Mouse (Mus musculus): ENCODE measurements at regions not wholly inside any gene's neighbourhood (a gene's known extent, or its start where the extent isn't known, plus 50 kb on each side); places are given as distances from the start of the nearest gene placed in this dataset.

- DNase-seq (ENCODE audit: low spot score) (no peak), ATAC-seq (ENCODE audit: low FRiP score) (no peak)
- WGBS = 36% methylated on average over 4 of the region's 4 CpGs
- H3K4me1 ChIP-seq (ENCODE audit: insufficient read depth, low read length) = no peaks in the 10 kb centered on the region
- H3K4me3 ChIP-seq (ENCODE audit: low read depth, low read length) = no peak overlapping the region
- no peak overlapping the region for H3K27ac ChIP-seq (ENCODE audit: low read depth, low read length)
- no peaks in the 10 kb centered on the region for H3K36me3 ChIP-seq (ENCODE audit: insufficient read depth, low read length)
- no peak for TF ChIP-seq CTCF (IDR thresholded peaks at IDR 0.05)
- H3K9me3 ChIP-seq (ENCODE audit: low read length) = no peaks in the 10 kb centered on the region
- no peaks in the 10 kb centered on the region for H3K27me3 ChIP-seq (ENCODE audit: insufficient read depth, low read length)
- no peak overlapping the region for H3K9ac ChIP-seq (replicated peaks; ENCODE audit: low read length, poor library complexity, severe bottlenecking)
- no peak overlapping the region for H3K4me2 ChIP-seq (ENCODE audit: low read depth, low read length, poor library complexity, severe bottlenecking)
Observed at GRCm38 (mm10) chr7:123642596-123642995, 142.3 kb upstream of the Zkscan2 start.

- Histone ChIP-seq H3K4me1 (ENCODE audit: insufficient read depth, low read length) (no peaks in the 10 kb centered on the region), H3K4me2 (ENCODE audit: low read depth, low read length, poor library complexity, severe bottlenecking) (no peak overlapping the region), H3K27ac (ENCODE audit: low read depth, low read length) (no peak overlapping the region), H3K9me3 (ENCODE audit: low read length) (no peaks in the 10 kb centered on the region), H3K36me3 (ENCODE audit: insufficient read depth, low read length) (no peaks in the 10 kb centered on the region), H3K4me3 (ENCODE audit: low read depth, low read length) (no peak overlapping the region), H3K27me3 (ENCODE audit: insufficient read depth, low read length) (no peaks in the 10 kb centered on the region), H3K9ac (replicated peaks; ENCODE audit: low read length, poor library complexity, severe bottlenecking) (no peak overlapping the region)
- DNase-seq (ENCODE audit: low spot score) (no peak), ATAC-seq (ENCODE audit: low FRiP score) (no peak)
- WGBS = 48% methylated on average over 2 of the region's 2 CpGs
- TF ChIP-seq CTCF (IDR thresholded peaks at IDR 0.05) = no peak
Observed at GRCm38 (mm10) chr7:123643426-123643825, 143.2 kb upstream of the Zkscan2 start.

DNA sequence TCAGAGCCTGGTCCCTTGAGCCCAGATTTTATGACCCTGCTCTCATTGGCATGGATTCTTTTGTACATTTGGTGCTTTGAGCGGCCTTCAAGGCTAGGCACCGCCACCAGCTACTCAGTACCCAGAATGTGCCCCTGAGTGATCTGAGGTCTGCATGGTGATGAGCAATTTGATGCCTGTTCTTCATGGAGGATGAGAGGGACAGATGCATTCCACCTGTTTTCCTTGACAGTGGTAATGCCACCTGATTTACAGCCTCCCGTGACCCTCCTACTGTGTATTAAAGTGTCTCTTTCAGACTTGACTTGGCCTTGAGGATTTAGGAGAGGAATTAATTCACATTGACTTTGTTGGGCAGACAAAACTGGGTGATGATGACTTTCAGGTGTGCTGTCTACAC is 145.3 kb upstream of the Zkscan2 start:
- no peak for DNase-seq (ENCODE audit: low spot score)
- H3K27ac ChIP-seq (ENCODE audit: low read depth, low read length) = no peak overlapping the region

DNA sequence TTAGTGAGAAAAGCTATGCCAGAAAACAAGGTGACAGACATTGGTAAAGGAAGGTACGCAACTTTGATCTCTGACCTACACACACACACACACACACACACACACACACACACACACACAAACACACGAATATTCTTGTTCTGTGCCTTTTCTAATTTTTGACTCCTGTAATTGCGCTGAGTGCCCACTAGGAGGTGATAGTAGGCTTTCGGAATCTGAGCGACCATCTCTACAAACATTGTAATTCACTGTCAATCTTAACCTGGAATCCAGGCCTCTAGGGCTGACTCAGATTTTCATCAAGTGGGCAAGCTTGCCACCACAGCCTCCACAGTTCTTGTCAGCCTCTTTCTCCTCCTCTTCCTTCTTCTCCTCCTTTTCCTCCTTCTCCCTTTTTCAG is 165.2 kb upstream of the Zkscan2 start:
- Histone ChIP-seq H3K4me3 (ENCODE audit: low read depth, low read length) (no peak overlapping the region), H3K4me2 (ENCODE audit: low read depth, low read length, poor library complexity, severe bottlenecking) (no peak overlapping the region), H3K36me3 (ENCODE audit: insufficient read depth, low read length) (no peaks in the 10 kb centered on the region), H3K27ac (ENCODE audit: low read depth, low read length) (no peak overlapping the region), H3K27me3 (ENCODE audit: insufficient read depth, low read length) (no peaks in the 10 kb centered on the region), H3K4me1 (ENCODE audit: insufficient read depth, low read length) (no peaks in the 10 kb centered on the region), H3K9me3 (ENCODE audit: low read length) (no peaks in the 10 kb centered on the region), H3K9ac (replicated peaks; ENCODE audit: low read length, poor library complexity, severe bottlenecking) (no peak overlapping the region)
- ATAC-seq (ENCODE audit: low FRiP score) (no peak), DNase-seq (ENCODE audit: low spot score) (no peak)
- 67% methylated on average over 5 of the region's 5 CpGs for WGBS
- peak; percentile 47 for TF ChIP-seq CTCF (IDR thresholded peaks at IDR 0.05)

More for the DNA sequence above, 145.3 kb upstream of the Zkscan2 start:
- Histone ChIP-seq H3K4me3 (ENCODE audit: low read depth, low read length) (no peak overlapping the region), H3K9ac (replicated peaks; ENCODE audit: low read length, poor library complexity, severe bottlenecking) (no peak overlapping the region), H3K36me3 (ENCODE audit: insufficient read depth, low read length) (no peaks in the 10 kb centered on the region), H3K4me1 (ENCODE audit: insufficient read depth, low read length) (no peaks in the 10 kb centered on the region), H3K4me2 (ENCODE audit: low read depth, low read length, poor library complexity, severe bottlenecking) (no peak overlapping the region), H3K9me3 (ENCODE audit: low read length) (no peaks in the 10 kb centered on the region), H3K27me3 (ENCODE audit: insufficient read depth, low read length) (no peaks in the 10 kb centered on the region)
- ATAC-seq (ENCODE audit: low FRiP score) = no peak
- no peak for TF ChIP-seq CTCF (IDR thresholded peaks at IDR 0.05)
- WGBS = 94% methylated on average over 3 of the region's 3 CpGs

DNA sequence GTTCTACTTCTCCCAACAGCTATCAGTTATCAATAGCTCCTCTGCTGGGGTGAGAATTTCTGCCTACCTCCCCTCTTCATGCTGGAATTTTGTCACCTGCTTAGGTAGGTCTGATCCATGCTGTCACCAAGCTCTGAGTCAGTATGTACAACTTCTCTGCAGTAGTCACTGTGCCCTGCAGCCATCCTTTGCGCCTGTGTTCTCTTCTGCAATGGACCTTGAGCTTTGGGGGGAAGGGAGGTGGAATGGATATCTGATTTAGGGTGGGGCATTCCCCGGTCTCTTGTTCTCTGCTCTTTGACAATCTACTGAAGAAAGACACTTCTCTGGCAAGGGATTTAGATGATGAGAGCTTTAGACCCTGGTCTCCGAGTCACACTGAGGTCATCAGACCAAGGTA is 184.5 kb upstream of the Zkscan2 start:
- no peaks in the 10 kb centered on the region for H3K36me3 ChIP-seq (ENCODE audit: insufficient read depth, low read length)
- DNase-seq (ENCODE audit: low spot score) (no peak), ATAC-seq (ENCODE audit: low FRiP score) (no peak)
- no peak for TF ChIP-seq CTCF (IDR thresholded peaks at IDR 0.05)
- no peaks in the 10 kb centered on the region for H3K9me3 ChIP-seq (ENCODE audit: low read length)
- no peaks in the 10 kb centered on the region for H3K27me3 ChIP-seq (ENCODE audit: insufficient read depth, low read length)
- H3K4me2 ChIP-seq (ENCODE audit: low read depth, low read length, poor library complexity, severe bottlenecking) = no peak overlapping the region
- no peak overlapping the region for H3K9ac ChIP-seq (replicated peaks; ENCODE audit: low read length, poor library complexity, severe bottlenecking)
- H3K27ac ChIP-seq (ENCODE audit: low read depth, low read length) = no peak overlapping the region
- H3K4me1 ChIP-seq (ENCODE audit: insufficient read depth, low read length) = no peaks in the 10 kb centered on the region
- 93% methylated on average over 3 of the region's 3 CpGs for WGBS
- no peak overlapping the region for H3K4me3 ChIP-seq (ENCODE audit: low read depth, low read length)

DNA sequence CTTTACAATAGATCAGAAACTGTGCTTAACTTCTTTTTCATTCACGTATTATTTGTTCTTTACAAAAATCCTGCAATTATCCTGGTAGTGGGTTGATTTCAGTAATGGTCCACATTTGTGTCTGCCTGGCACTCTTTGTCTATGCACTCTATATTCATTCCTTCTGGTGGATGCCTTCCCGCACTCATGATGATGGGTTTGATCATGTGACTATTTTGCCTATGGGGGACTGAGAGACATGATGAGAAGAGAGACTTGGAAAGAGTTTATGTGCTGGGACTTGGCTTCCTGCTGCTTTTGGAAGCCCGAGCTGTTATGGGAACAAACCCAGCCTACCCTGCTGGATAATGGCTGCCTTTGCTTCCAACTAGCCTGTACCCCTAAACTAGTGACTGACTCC is 186.3 kb upstream of the Zkscan2 start:
- Histone ChIP-seq H3K4me1 (ENCODE audit: insufficient read depth, low read length) (no peaks in the 10 kb centered on the region), H3K36me3 (ENCODE audit: insufficient read depth, low read length) (no peaks in the 10 kb centered on the region), H3K4me3 (ENCODE audit: low read depth, low read length) (no peak overlapping the region), H3K27me3 (ENCODE audit: insufficient read depth, low read length) (no peaks in the 10 kb centered on the region), H3K4me2 (ENCODE audit: low read depth, low read length, poor library complexity, severe bottlenecking) (no peak overlapping the region), H3K9me3 (ENCODE audit: low read length) (no peaks in the 10 kb centered on the region), H3K27ac (ENCODE audit: low read depth, low read length) (no peak overlapping the region), H3K9ac (replicated peaks; ENCODE audit: low read length, poor library complexity, severe bottlenecking) (no peak overlapping the region)
- TF ChIP-seq CTCF (IDR thresholded peaks at IDR 0.05) = no peak
- 84% methylated on average over 3 of the region's 3 CpGs for WGBS
- DNase-seq (ENCODE audit: low spot score) (no peak), ATAC-seq (ENCODE audit: low FRiP score) (no peak)

Measured in midbrain, postnatal 0 days (tissue).